Mouse (Mus musculus): Measurements from ENCODE around the gene Sclt1.

DNA sequence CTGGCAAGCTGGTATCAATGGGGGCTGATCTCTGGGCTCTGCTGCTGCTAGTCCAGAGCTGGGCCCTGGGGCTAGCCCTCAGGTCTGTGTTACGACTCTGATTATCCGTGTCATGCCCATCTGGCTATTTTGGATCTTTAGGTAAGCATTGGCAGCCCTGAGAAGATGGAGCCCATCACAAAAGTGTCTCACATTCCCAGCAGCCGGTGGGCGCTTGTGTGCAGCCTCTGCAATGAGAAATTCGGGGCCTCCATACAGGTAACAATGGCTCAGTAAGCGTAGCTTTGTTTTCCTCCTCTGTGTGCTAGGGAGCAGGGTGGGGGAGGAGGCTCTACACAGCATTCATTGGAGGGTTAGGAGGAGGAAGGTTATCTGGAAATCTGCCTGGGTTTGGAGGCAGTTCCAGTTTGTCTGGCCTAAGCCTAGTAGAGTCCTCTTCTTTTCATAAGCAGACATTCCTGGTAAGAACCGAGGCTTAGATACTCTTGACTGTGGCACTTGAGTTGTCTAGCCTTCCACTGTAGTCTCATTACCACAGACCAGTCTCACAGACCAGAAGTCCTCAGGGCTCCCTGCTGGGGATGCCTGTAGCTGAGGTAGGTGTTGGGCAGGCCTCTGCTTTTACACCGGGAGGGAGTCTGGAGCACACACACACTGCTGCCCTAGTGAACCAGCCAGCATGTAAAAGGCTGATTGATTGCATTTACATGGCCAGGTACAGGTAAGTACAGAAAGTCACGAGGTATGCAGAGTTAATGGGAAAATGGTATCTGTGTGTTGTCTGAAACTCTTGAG, 140.9 kb downstream of the Sclt1 start:
- no peak for TF ChIP-seq EP300 (IDR thresholded peaks at IDR 0.05; ENCODE audit: insufficient read depth, low read depth, low read length)
- TF ChIP-seq CTCF (IDR thresholded peaks at IDR 0.05; ENCODE audit: low read depth, low read length) = no peak
